Mouse (Mus musculus): ENCODE data around the gene Dock9.

- TF ChIP-seq USF1 (IDR thresholded peaks at IDR 0.05; ENCODE audit: low read depth) (no peak), MAX (IDR thresholded peaks at IDR 0.05) (no peak), CTCF (IDR thresholded peaks at IDR 0.05; ENCODE audit: control insufficient read depth, insufficient read depth, insufficient read length) (no peak), FOSL1 (IDR thresholded peaks at IDR 0.05; ENCODE audit: insufficient read depth, low read length, poor library complexity, severe bottlenecking) (no peak), CEBPB (IDR thresholded peaks at IDR 0.05; ENCODE audit: low read depth) (no peak)
Measured at GRCm38 (mm10) chr14:121675146-121675545, 122.5 kb downstream of the Dock9 start.

Data from C2C12 (cell line).